Mouse (Mus musculus): Measurements from ENCODE around the gene Dennd2a.

Dennd2a gene

GRCm38 (mm10) chr6:39503476-39503875 lies 54.2 kb downstream of the Dennd2a start:
- DNase-seq, result no peak

- no peak for DNase-seq
Measured at GRCm38 (mm10) chr6:39497165-39497564, 60.5 kb downstream of the Dennd2a start.

- DNase-seq, result peak; percentile 60
Measured at GRCm38 (mm10) chr6:39493129-39493714, 64.4 kb downstream of the Dennd2a start.

DNA sequence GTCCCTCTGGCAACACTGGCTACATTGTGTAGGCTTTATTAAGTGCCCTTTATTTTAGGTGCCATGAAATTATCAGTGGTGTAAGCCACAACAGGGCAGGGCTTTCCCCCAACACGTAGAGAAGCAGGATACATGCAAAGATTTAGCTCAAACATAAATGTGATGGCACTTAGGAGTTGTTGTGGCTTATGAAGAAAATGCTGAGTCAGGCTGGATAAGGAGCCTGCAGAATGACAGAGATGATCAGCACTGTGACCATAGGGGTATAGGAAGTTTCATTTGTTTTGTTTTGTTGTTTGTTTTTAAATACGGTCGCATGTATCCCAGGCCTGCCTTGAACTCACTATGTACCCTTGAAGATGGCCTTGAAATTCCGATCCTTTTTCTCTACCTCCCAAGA lies 65.5 kb downstream of the Dennd2a start:
- no peak for DNase-seq

DNA sequence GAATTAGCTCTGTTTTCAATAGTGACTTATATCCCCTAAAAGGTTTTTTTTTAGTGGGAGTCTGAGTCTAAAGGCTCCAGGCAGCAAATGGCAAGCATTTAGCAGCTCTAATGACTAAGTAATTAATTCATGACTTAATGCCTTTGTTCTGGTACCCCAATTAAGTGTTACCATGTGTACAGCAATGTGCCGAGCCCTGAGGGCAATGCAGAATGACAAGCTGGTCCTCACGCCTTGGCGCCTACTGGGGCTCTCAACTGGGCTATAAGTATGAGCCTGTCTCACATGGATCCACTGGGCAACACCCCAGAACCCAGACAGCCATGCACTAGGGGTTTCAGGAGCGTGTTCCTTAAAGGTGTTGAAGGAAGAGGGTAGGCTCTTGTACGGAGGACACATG lies 66.5 kb downstream of the Dennd2a start:
- no peak for DNase-seq

DNA sequence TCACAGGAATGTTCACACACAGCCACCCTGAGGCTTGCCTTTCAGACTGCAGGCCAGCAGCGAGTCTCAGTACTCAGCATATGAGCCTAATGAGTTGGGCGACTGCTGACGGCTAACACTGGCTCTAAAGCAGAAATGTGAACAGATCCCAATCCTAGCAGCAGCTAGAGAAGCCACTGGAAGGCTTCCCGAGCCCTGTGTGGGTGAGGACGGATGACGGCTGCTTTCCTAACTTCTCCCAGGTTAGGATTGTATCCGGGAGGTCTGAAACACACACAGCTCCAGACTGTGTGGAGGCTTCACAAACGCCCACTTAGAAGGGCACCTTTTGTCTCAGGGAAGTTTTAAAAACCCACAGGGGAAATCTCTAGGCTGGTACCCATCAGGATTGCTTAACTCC lies 69.4 kb downstream of the Dennd2a start:
- no peak for DNase-seq

GRCm38 (mm10) chr6:39483656-39484055 lies 74.0 kb downstream of the Dennd2a start:
- no peak for DNase-seq

- DNase-seq, result no peak
Measured at GRCm38 (mm10) chr6:39478509-39479150, 79.0 kb downstream of the Dennd2a start.

GRCm38 (mm10) chr6:39476617-39477016 lies 81.0 kb downstream of the Dennd2a start:
- no peak for DNase-seq

GRCm38 (mm10) chr6:39474424-39474823 lies 83.2 kb downstream of the Dennd2a start:
- peak; percentile 42 for DNase-seq

- DNase-seq, result no peak
Measured at GRCm38 (mm10) chr6:39472837-39473236, 84.8 kb downstream of the Dennd2a start.

DNA sequence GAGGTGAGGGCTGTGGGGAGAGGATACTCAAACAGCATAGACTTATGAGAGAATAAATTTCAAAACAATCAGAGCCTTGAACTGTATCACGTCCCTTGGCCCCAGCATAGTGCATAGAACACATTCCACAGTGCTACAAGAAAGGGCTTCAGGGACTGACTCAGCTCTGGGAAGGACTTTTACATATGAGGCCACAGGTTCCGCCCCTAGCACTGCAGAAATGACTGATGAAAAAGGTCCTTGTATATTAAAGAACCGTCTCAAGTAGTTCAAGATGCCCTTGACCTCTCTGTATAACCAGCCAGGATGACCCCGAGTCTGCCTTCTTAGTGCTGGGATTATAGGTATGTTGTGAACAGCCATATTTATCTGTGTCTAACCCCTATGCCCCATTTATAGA lies 85.4 kb downstream of the Dennd2a start:
- DNase-seq, result no peak

DNA sequence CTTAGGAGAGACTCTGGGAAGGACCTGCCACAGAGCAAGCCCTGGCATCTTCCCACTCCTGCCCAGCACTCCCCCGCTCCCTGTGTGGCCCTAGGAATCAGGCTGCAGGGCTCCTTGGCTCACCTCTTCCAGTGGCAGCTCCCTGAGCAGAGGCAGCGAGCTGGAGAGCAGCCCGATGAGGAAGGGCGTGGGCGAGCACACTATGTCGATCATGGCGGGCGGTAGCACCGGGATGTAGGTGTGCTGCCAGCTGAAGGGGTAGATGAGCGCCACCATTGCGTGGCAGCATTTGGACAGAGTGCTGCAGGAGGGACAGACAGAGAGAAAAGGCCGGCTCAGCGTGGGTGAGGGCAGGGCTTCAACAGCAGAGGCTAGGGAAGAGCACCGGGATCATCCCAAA lies 87.6 kb downstream of the Dennd2a start:
- no peak for DNase-seq

DNA sequence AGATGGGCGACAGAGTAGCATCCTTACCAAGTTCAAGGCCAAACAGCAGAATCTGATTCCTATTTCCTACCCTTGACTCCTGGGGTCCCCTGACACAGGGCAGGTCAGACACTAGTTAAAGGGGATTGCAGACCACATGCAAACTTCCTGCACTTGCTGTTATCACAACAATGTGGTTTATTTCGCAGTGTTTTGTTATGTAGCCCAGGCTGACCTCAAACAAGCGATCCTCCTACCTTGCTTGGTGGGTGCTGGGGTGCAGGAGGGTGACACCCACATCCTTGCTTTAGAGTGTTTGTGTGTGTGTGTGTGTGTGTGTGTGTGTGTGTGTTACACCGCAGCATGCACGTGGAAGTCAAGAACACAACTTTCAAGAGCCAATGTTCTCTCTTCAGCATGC lies 88.2 kb downstream of the Dennd2a start:
- DNase-seq, result no peak

DNA sequence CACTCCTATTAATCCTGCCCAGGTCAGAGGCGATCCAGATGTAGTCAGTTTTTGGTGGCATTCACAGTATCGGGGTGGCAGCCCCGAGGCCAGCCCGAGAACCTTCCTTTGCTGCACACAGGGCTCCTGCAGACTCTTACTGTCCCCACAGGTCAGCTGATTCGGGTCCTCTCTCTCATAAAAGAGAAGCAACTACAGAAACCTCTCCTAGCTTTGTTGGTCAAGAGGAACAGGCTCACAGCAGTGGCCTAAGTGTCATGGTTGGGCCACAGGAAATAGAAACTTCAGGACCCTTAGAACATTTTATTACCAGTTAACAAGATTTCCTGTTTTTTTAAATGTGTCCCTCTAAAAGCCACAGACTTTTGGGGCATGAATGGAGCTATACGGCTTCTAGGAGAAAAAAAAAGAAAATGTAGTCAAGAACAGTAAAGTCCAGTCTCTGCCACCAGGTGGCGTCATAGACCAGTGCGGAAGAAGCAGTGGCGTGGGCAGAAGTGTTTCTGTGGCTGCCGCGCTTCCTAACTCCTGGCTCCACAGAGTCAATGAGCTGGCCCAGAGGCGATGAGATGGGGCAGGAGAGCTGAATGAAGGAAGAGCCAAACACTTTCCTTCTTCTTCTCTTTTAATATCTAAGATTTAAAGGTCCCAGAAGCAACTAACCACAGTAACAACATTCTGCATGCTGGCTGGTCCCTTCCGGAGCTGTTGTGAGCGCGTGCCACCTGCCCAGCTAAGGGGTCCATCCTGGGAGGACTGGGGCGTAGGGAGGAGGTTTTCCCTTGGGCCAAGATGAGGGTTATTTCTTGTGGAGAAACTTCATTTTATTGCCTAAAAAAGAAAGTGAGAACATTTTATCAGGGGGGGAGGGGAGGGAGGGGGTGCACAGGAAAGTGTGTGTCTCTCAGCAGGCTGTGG lies 94.8 kb downstream of the Dennd2a start:
- peak; percentile 90 for DNase-seq

DNA sequence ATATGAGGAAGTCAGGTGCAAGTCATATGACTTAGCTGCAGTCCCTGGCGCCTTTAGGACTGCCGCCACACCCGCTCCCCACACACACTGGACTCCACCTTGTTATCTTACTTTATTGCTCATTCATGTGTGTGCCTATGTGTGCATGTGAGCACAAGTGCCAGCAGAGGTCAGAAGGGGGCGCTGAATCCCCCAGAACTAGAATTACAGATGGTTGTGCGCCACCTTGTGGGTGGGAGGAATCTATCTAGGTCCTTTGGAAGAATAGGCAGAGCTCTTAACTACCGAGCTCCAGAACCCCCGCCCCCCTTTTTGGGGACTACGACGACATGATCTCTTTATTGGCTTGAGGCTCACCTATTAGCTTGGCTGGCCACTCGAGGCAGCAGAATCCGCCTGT lies 97.6 kb downstream of the Dennd2a start:
- DNase-seq, result no peak

DNA sequence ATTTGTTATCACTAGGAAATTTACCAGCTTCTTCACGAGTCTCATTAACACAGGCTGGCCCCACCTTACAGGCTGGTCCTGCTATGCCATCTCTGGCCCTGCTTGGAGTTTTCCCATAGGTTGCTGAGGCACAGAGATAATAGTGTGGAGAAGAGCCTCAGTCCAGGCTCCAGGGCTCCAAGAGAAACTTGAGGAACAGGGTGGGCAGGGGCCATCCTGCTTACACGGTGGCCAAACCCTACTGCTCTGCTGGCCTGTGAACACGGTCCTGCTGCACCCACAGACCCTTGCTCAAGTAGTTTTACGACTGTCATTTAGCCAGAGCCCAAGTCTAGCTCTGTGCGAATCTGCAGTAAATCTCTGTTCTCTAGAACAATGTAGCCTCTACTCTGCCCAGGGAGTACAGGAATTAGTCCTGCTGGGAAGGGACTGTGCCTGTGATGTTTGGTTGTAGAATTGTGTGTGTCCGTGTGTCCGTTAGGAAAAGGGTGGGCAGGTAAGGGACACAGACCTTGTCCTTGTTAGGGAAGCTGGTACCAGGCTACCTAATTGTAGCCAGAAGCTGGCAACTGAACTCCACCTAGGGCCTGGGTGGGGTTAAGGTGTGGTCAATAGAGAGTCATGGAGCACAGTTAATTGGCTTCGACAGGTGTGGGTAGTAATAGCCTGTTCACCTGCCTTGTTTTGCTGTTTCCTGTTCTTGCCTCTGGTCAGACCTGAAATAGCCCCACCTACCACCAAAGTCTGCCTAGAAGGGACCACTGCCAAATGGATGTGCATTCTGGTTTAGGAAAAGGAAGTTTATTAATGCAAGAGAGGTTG lies 102.1 kb downstream of the Dennd2a start:
- no peak for DNase-seq

DNA sequence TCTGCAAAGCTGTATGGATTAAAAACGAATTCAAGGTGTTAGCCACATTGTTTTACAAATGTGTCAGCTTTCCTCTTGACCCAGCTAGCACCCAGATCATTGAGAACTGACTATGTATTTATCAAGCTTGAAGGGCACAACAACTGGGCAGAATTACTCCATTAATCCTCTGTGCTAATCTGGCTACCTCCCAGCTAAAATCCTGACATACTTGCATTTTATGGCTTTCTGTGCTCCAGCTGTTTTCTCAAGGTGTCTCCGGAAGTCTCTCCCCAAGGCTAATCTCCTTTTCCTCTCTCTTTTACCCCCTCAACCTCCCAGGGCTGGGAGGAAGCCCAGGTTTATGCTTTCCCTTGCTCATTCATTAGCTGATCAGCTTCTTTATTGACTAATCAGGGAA lies 103.1 kb downstream of the Dennd2a start:
- DNase-seq, result no peak

DNA sequence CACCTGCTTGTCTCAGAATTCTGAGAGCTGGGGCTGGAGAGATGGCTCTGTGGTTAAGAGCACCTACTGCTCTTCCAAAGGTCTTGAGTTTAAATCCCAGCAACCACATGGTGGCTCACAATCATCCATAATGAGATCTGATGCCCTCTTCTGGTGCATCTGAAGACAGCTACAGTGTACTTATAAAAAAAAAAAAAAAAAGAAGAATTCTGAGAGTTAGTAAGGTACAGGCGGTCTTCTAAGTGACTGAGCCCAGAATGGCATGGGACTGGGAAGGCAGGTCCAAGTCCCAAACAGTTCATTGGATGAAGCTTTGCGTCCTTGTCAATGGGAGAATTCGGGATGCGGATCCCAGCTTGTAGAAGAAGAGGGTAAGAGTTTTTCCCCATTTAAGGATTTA lies 104.1 kb downstream of the Dennd2a start:
- DNase-seq, result no peak

- DNase-seq, result no peak
Measured at GRCm38 (mm10) chr6:39451033-39451432, 106.6 kb downstream of the Dennd2a start.

DNA sequence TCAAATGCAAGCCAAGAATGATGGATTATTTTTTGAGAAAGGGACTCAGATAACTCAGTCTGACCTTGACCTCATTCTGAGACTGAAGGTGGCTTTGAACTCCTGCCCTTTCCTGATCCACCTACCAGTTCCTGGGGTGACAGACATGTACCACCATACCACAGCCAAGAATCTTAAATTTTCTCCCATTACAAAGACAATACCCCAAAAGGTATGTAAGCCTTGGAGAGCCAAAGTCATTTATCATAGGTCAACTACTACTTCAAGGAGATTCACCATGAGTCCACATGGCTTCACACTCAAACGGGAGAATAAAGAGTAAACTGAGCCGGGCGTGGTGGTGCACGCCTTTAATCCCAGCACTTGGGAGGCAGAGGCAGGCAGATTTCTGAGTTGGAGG lies 107.1 kb downstream of the Dennd2a start:
- no peak for DNase-seq

- DNase-seq, result no peak
Measured at GRCm38 (mm10) chr6:39447429-39448185, 110.1 kb downstream of the Dennd2a start.

Data from lung, postnatal 14 days (tissue).